Mouse (Mus musculus) kidney, embryonic 16.5 days (tissue): ENCODE results near the gene Gm49369. TPM values are rescaled to one million over a fixed set of nuclear protein-coding genes. Genes with fewer than 3 reads are reported as not detected.

ENCODE experiments used
- ATAC-seq: fragments of 200-750 bp; cut with Nextera tagmentation; 2 replicates; pipeline ENCODE4 v1.8.0; 2017; ENCODE audit warnings: moderate TSS enrichment; ENCODE audit not compliant: low FRiP score, low TSS enrichment
- H3K27ac ChIP-seq: fragments of 300-500 bp; sonication (generic); 2 replicates; pipeline ENCODE4 v1.5.1; 2014; ENCODE audit warnings: low read length
- H3K27me3 ChIP-seq: fragments of 300-500 bp; sonication (generic); 2 replicates; pipeline ENCODE4 v1.6.1; 2014; ENCODE audit warnings: low read length, control low read depth, mixed read lengths; ENCODE audit not compliant: insufficient read depth
- H3K36me3 ChIP-seq: fragments of 300-500 bp; sonication (generic); 2 replicates; pipeline ENCODE4 v1.6.1; 2014; ENCODE audit warnings: low read length, control low read depth, mixed read lengths; ENCODE audit not compliant: insufficient read depth
- H3K4me1 ChIP-seq: fragments of 300-500 bp; sonication (generic); 2 replicates; pipeline ENCODE4 v1.6.1; 2014; ENCODE audit warnings: low read length, control low read depth, mixed read lengths; ENCODE audit not compliant: insufficient read depth
- H3K4me2 ChIP-seq: fragments of 300-500 bp; sonication (generic); replicated peaks from 2 replicates; pipeline ENCODE4 v1.6.1; 2014; ENCODE audit warnings: low read depth, low read length
- H3K4me3 ChIP-seq: fragments of 300-500 bp; sonication (generic); 2 replicates; pipeline ENCODE4 v1.5.1; 2014; ENCODE audit warnings: mild to moderate bottlenecking, low read length
- H3K9ac ChIP-seq: fragments of 300-500 bp; sonication (generic); replicated peaks from 2 replicates; pipeline ENCODE4 v1.6.1; 2014; ENCODE audit warnings: low read length
- H3K9me3 ChIP-seq: fragments of 300-500 bp; sonication (generic); 2 replicates; pipeline ENCODE4 v1.6.1; 2016; ENCODE audit warnings: low read length, control low read depth
- WGBS: fragments of 180-500 bp; shearing (Covaris S2); extraction: QIAGEN DNeasy Blood & Tissue Kit; methylation state at CpG from one replicate; pipeline ENCODE4 v1.1.7; 2014; 5-methylcytosine and 5-hydroxymethylcytosine counted together
- polyA plus RNA-seq: library from polyadenylated mRNA; unstranded; fragments of >200 nt; fragmentation: Nextera tagmentation; extraction: Ambion mirVana; gene quantifications from 2 replicates; pipeline ENCODE4 v1.2.1, GENCODE M21; 2015

Gm49369 gene
- polyA plus RNA-seq, 1 experiment from 2014 or later: 4.4 TPM

DNA sequence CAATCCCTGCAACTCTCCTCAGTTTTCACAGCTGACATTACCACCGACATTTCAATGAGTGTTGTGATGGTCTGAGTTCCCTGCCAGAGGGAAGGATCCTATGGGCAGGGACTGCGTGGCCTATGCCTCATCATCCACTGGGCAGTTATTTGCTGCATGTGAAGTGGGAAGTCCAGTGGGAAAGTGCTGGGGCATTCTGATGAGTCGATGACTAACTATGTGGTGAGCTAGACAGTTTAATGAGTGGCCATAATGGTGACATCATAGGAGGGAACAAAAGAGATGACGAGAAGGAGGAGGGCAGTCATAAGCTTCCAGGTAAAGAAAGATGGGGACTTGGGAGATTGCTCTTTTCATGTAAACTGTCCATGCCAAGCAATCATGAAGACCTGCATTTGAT is 19.4 kb downstream of the Gm49369 start:
- ATAC-seq: no peak
- no peak overlapping the region for H3K4me3 ChIP-seq
- no peaks in the 10 kb centered on the region for H3K4me1 ChIP-seq
- no peak overlapping the region for H3K27ac ChIP-seq
- no peak overlapping the region for H3K9ac ChIP-seq
- no peaks in the 10 kb centered on the region for H3K36me3 ChIP-seq
- no peaks in the 10 kb centered on the region for H3K27me3 ChIP-seq
- 67% methylated on average over 4 of the region's 4 CpGs for WGBS
- H3K9me3 ChIP-seq: no peaks in the 10 kb centered on the region
- no peak overlapping the region for H3K4me2 ChIP-seq

DNA sequence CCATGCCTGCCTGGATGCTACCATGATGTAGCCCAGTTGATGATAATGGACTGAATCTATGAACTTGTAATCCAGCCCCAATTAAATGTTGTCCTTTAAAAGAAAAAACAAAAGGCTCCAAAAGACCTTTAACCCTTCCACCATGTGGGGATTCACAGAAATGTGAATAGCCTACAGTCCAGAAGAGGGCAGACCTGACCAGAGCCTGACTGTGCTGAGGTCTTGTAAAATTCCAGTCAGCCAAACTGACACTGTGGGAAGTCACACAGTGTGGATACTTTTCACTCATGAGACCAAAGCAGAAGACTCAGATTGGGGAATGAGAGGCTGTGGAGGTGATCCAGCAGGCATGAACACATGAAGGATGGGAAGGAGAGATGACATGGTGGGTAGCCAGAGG is 21.7 kb downstream of the Gm49369 start:
- H3K27ac ChIP-seq: no peak overlapping the region
- H3K4me2 ChIP-seq: no peak overlapping the region
- H3K9me3 ChIP-seq: no peaks in the 10 kb centered on the region
- no peaks in the 10 kb centered on the region for H3K36me3 ChIP-seq
- H3K9ac ChIP-seq: no peak overlapping the region
- no peak overlapping the region for H3K4me3 ChIP-seq
- ATAC-seq: no peak
- H3K27me3 ChIP-seq: no peaks in the 10 kb centered on the region
- no peaks in the 10 kb centered on the region for H3K4me1 ChIP-seq

DNA sequence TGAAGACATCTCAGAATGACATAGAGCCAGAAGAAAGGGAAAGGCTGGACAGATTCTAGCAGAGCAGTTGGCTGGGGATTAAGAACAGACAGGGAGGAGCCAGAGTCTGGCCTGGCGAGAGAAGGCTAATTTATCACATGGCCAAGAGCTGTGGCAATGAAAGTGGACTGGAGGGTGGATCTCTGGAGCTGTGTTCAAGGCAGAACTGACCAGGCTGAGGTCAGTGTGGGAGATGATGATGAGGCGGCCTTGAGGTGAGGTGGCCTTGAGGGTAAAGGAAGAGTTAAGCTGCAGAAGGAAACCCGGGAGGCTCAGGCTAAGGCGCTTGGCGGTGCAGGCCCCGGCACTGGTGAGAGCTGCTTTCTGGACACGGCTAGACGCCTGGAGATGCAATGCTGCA is 23.3 kb downstream of the Gm49369 start:
- no peak overlapping the region for H3K9ac ChIP-seq
- no peaks in the 10 kb centered on the region for H3K27me3 ChIP-seq
- H3K9me3 ChIP-seq: no peaks in the 10 kb centered on the region
- no peak overlapping the region for H3K4me3 ChIP-seq
- 53% methylated on average over 8 of the region's 8 CpGs for WGBS
- ATAC-seq: no peak
- no peaks in the 10 kb centered on the region for H3K36me3 ChIP-seq
- no peak overlapping the region for H3K27ac ChIP-seq
- no peak overlapping the region for H3K4me2 ChIP-seq
- no peaks in the 10 kb centered on the region for H3K4me1 ChIP-seq

DNA sequence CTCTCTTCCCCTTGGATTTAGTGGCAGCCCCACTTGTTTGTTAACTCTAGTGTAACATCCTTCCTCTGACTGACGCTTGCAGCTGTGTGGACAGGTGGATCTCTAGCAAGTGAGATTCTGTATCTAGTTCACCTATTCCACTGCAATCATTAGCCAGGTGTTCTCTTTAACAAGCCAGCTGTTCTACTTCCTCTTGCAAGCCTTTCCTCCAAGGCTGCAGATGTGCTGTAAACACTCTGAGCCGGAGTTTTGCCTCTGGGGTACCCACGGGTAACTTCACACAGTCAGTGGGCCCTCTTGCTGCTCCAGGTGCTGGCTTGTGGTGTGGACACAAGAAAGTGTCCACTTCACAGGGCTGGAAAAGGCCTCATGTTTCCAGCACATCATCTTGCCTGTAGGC is 24.9 kb downstream of the Gm49369 start:
- no peaks in the 10 kb centered on the region for H3K4me1 ChIP-seq
- H3K36me3 ChIP-seq: no peaks in the 10 kb centered on the region
- H3K27me3 ChIP-seq: no peaks in the 10 kb centered on the region
- no peak overlapping the region for H3K4me3 ChIP-seq
- H3K27ac ChIP-seq: no peak overlapping the region
- no peak overlapping the region for H3K4me2 ChIP-seq
- ATAC-seq: no peak
- H3K9me3 ChIP-seq: no peaks in the 10 kb centered on the region
- no peak overlapping the region for H3K9ac ChIP-seq
- 80% methylated on average over 3 of the region's 3 CpGs for WGBS

DNA sequence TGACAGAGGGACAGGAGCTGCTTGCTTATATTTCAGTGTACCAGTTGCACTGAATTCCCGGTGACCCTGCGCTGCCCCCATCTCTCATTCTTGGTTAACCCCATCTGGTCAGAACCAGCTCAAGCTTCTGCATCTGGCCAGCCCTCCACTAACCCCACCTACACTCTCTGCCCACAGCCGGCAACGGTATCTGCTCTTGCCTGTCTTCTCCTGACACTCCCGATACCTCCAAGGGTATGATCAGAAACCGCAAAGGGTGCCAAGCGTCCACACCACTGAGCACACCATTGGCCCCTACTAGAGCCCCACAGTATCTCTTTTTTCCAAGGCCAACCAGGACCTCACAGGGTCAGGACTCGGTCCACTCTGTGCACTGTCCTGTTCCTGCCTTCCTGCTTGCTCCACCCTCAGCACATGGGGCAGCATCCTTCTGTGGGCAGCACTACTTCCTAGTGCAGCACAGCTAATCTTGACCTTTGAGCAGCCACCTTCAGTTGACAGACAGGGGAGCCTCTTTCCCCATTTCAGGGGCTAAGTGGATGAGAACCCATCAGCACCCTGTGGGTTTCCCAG is 27.7 kb downstream of the Gm49369 start:
- Histone ChIP-seq H3K4me2 (no peak overlapping the region), H3K4me3 (no peak overlapping the region), H3K27me3 (no peaks in the 10 kb centered on the region), H3K4me1 (peaks cover 4% of the 10 kb centered on the region; the same call in 1 of the 2 replicates), H3K9me3 (no peaks in the 10 kb centered on the region), H3K9ac (no peak overlapping the region), H3K27ac (no peak overlapping the region), H3K36me3 (no peaks in the 10 kb centered on the region)
- WGBS: 51% methylated on average over 8 of the region's 8 CpGs
- no peak for ATAC-seq

DNA sequence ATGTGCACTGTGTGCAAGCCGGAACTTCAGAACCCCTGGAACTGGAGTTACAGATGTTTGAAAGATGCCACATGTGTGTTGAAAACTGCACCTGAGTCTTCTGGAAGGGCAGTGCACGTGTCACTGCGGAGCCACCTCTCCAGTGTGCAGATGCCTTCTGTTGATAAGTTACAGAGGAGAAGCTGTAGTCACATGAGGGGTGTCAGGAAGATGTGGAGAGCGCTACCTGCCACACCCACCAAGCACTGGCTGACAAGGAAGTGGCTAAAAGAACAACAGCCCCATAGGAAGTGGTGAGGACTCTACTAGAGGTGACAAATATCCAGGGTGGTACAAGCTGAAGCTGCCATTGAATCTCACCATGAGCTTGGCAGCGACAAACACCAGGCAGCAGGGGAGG is 28.6 kb downstream of the Gm49369 start:
- 72% methylated on average over 5 of the region's 5 CpGs for WGBS
- Histone ChIP-seq H3K27me3 (no peaks in the 10 kb centered on the region), H3K4me2 (no peak overlapping the region), H3K9me3 (no peaks in the 10 kb centered on the region), H3K27ac (no peak overlapping the region), H3K4me1 (peaks cover 11% of the 10 kb centered on the region), H3K9ac (no peak overlapping the region), H3K36me3 (no peaks in the 10 kb centered on the region), H3K4me3 (no peak overlapping the region)
- ATAC-seq: no peak

DNA sequence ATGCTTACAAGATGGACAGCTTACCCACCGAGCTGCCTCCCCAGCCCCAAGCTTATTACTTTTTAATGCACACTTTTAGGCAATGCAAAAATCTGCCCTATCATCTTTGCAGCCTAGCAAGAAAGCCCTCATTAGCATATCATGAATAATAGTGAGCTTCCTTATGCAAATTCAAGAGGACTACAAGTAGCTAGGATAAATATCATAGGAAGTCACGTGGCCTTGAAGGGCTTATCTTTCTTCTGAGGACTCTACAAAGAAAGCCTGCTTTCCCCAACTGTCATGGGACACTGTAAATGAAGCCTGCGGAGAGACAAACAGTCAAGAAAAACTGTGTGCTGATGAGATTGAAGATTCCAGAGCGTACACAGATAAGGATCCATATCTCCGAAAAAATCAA is 30.9 kb downstream of the Gm49369 start:
- no peaks in the 10 kb centered on the region for H3K36me3 ChIP-seq
- H3K9me3 ChIP-seq: no peaks in the 10 kb centered on the region
- no peak overlapping the region for H3K9ac ChIP-seq
- 49% methylated on average over 5 of the region's 5 CpGs for WGBS
- peaks cover 11% of the 10 kb centered on the region for H3K4me1 ChIP-seq
- 0 out of 2 replicates have a peak overlapping the region, but pooled peaks have one; percentile 36 for H3K27ac ChIP-seq
- no peak for ATAC-seq
- no peak overlapping the region for H3K4me2 ChIP-seq
- no peaks in the 10 kb centered on the region for H3K27me3 ChIP-seq
- no peak overlapping the region for H3K4me3 ChIP-seq

DNA sequence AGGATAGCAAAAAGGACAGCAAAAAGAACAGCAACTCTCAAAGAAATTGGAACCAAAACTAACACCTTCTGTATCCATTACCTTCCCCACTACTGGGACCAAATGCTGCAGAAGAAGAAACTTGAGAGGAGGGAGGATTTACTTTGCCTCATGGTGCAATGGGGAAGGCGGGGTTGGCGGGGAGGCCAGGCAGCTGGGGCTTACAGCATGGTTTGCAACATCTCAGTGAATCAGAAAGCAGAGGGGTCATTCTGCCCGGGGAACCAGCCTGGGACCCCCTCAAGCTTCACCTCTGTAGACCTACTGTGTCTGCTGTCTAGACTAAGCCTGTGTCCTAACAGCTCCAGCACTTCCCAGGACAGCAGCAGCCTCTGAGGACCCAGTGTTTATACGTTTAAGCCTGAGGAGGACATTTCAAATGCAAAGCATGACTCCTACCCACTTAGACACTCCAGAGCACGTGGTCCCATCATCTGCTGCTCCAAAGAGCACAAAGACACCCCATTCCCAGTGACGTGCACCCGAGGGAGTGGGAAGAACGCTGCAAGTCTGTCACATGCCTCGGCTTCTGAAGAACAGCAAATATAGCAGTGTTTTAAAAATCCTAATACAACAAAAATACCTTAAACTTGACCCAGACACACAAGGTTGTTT is 33.0 kb downstream of the Gm49369 start:
- no peaks in the 10 kb centered on the region for H3K9me3 ChIP-seq
- H3K9ac ChIP-seq: no peak overlapping the region
- H3K4me3 ChIP-seq: no peak overlapping the region
- 24% methylated on average over 9 of the region's 9 CpGs for WGBS
- peak overlapping the region; percentile 27; the same call in 1 of the 2 replicates for H3K27ac ChIP-seq
- H3K4me2 ChIP-seq: no peak overlapping the region
- H3K4me1 ChIP-seq: peaks cover 11% of the 10 kb centered on the region
- ATAC-seq: peak; percentile 70
- H3K36me3 ChIP-seq: no peaks in the 10 kb centered on the region
- H3K27me3 ChIP-seq: no peaks in the 10 kb centered on the region

DNA sequence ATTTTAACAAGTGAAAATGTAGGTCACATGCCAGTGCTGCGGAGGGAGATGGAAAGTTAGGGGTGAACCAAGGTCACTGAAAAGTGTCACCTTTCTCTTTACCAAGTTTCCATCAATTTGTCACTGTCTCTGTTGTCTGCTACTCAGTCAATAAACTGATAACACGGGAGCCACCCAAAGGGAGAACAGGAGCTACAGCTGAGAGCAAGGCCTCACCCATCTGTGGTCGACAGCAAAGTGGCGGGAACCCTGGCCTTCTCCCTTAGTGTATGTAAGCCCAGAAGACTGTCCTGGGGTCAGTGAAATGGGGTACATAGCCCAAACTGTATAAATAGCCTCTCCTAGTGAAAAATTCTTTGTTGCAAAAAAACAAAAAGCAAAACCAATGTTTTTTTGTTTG is 34.9 kb downstream of the Gm49369 start:
- Histone ChIP-seq H3K9ac (no peak overlapping the region), H3K36me3 (no peaks in the 10 kb centered on the region), H3K27me3 (no peaks in the 10 kb centered on the region), H3K27ac (no peak overlapping the region), H3K9me3 (no peaks in the 10 kb centered on the region), H3K4me1 (peaks cover 11% of the 10 kb centered on the region), H3K4me3 (no peak overlapping the region), H3K4me2 (no peak overlapping the region)
- WGBS: 64% methylated on average over 4 of the region's 4 CpGs
- ATAC-seq: no peak

DNA sequence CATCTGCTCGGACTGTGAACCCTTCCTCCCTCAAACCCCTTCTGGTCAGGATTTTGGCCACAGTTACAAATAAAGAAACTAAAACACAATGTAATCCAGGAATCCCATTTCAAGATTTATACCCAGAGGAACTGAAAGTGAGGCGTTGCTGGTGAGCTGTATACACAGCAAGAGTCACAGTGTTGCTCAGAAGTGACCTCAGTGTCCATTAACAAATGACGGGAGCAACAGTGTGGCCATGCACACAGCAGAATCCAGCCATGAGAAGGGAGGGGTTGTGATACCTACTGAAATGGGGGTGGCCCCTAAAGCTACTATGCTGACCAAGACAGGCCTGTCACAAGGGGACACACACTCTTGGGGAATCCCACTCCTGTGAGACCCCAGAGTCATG is 40.2 kb downstream of the Gm49369 start:
- Histone ChIP-seq H3K4me1 (peaks cover 13% of the 10 kb centered on the region; the same call in 1 of the 2 replicates), H3K4me2 (no peak overlapping the region), H3K27me3 (no peaks in the 10 kb centered on the region), H3K9me3 (no peaks in the 10 kb centered on the region), H3K4me3 (no peak overlapping the region), H3K9ac (no peak overlapping the region), H3K36me3 (no peaks in the 10 kb centered on the region), H3K27ac (no peak overlapping the region; the same call in 1 of the 2 replicates)
- no peak for ATAC-seq
- WGBS: 54% methylated on average over 3 of the region's 3 CpGs
